Mouse (Mus musculus): ENCODE measurements around the gene Epha8.

- TF ChIP-seq EP300 (IDR thresholded peaks at IDR 0.05; ENCODE audit: insufficient read depth, low read depth, low read length) (no peak), POLR2A (IDR thresholded peaks at IDR 0.05; ENCODE audit: insufficient read depth, low read depth, low read length) (no peak), CTCF (IDR thresholded peaks at IDR 0.05) (no peak)
These were observed 58.5 kb downstream of the Epha8 start for GRCm38 (mm10) chr4:136898084-136898598.

Data from heart, adult 2 months (tissue).